Mouse (Mus musculus) embryonic fibroblast, embryonic 13.5 days (primary cell): Measurements from ENCODE around the gene Cutc. TPM values are rescaled to one million over a fixed set of nuclear protein-coding genes. Genes with fewer than 3 reads are reported as not detected.

Source experiments
- H3K27ac ChIP-seq: 2 replicates; pipeline ENCODE4 v1.5.1; 2012; ENCODE audit warnings: low read length, control low read depth, inconsistent platforms; ENCODE audit not compliant: insufficient read depth
- H3K4me1 ChIP-seq: 2 replicates; pipeline ENCODE4 v1.6.1; 2011; ENCODE audit warnings: low read length; ENCODE audit not compliant: control insufficient read depth, insufficient read depth
- H3K4me3 ChIP-seq: 2 replicates; pipeline ENCODE4 v1.5.1; 2011; ENCODE audit warnings: mild to moderate bottlenecking, control low read depth, low read length; ENCODE audit not compliant: insufficient read depth
- CTCF ChIP-seq: IDR thresholded peaks from 2 replicates; pipeline ENCODE4 v1.5.1; 2011; ENCODE audit warnings: mild to moderate bottlenecking, control low read depth, low read length, moderate library complexity, borderline replicate concordance; ENCODE audit not compliant: insufficient read depth
- POLR2A ChIP-seq: IDR thresholded peaks from 2 replicates; pipeline ENCODE4 v1.6.1; 2011; ENCODE audit warnings: low read depth, mild to moderate bottlenecking, control low read depth, low read length, moderate library complexity
- polyA plus RNA-seq: library from polyadenylated mRNA; stranded (reverse); fragments of >200 nt; gene quantifications from 2 replicates; pipeline ENCODE4 v1.2.4, GENCODE M21; 2011; ENCODE audit warnings: low read depth; ENCODE audit not compliant: missing spikeins, insufficient read length

The Cutc gene
- polyA plus RNA-seq, 1 experiment: 4.3 TPM

DNA sequence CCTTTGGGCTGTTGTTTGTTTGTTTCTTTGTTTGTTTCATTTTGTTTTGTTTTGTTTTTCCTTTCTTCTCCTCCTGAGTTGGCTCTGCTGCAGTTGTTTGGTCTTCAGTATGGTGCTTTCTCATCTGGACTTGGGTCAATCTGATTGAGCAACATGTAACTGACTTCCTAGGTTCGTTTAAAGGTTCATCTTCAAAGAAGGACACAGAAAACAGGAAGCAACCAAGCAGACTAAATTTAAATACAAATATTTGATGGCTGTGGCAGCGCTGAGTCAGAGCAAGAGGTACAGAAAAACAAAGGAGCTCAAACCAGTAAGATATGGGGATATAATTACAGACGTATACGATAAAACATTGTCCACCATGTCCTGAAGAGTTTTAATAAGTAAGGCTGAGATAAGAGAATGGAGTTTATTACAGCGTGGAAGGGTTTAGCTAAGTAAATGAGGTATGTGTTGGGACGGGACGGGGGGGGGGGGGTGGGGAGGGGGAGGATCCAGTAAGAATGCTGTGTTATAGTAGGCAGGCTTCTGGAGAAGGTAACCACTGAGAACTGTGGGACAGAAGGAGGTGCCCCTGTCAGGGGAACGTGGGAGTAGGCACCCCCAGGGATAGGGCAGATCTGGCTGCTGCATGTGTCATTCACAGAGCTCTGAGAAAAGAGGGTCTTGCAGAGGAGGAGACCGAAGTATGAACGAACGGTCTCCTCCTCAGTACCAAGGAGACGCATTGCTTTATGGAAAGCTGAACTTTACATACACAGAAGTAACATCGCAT lies 33.6 kb downstream of the Cutc start:
- Histone ChIP-seq H3K4me1 (no peaks in the 10 kb centered on the region), H3K4me3 (no peak overlapping the region), H3K27ac (no peak overlapping the region)
- TF ChIP-seq CTCF (no peak), POLR2A (no peak)

GRCm38 (mm10) chr19:43789817-43790216 lies 37.0 kb downstream of the Cutc start:
- no peak overlapping the region for H3K4me3 ChIP-seq
- TF ChIP-seq CTCF (no peak), POLR2A (no peak)

DNA sequence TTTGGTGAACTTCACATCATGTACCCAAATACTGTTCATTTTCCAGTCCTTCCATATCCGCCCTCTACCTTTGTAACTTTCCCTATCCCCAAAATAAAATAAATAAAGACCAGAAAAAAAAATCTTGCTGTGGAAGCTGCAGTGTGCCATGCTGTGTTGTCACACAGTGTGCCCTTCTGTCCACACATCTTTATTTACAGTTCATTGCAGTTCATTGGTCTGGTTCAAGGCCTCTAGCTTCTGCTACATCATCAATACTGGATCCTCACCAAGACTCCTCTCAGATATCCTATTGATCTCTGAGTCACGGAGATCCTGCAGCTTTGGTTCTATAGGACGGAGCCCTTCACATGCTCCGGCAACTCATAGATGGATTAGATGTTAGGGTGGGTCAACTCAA lies 39.7 kb downstream of the Cutc start:
- Histone ChIP-seq H3K4me3 (no peak overlapping the region), H3K27ac (no peak overlapping the region), H3K4me1 (no peaks in the 10 kb centered on the region)
- TF ChIP-seq CTCF (no peak), POLR2A (no peak)

More at GRCm38 (mm10) chr19:43789817-43790216, 37.0 kb downstream of the Cutc start:
- H3K27ac ChIP-seq: no peak overlapping the region
- no peaks in the 10 kb centered on the region for H3K4me1 ChIP-seq

DNA sequence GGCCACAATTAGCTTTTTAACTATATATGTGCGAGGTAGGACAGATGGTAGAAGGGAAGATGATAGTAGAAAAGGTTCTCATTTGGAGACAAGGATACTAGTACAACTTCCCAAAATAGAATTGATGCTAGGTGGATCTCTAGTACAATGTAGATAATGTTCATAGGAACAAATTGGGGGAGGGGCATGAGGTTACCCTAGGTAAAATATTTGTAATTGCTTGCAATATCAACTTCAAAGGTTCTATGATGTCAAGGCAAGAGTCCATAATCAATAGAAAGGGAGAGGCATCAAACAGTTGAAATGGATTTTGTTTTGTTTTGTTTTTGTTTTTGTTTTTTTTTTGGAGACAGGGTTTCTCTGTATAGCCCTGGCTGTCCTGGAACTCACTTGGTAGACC lies 41.2 kb downstream of the Cutc start:
- H3K4me3 ChIP-seq: no peak overlapping the region
- H3K27ac ChIP-seq: no peak overlapping the region
- H3K4me1 ChIP-seq: no peaks in the 10 kb centered on the region
- TF ChIP-seq CTCF (no peak), POLR2A (no peak)

GRCm38 (mm10) chr19:43795511-43795910 lies 42.7 kb downstream of the Cutc start:
- no peak overlapping the region for H3K27ac ChIP-seq
- no peak overlapping the region for H3K4me3 ChIP-seq
- TF ChIP-seq CTCF: no peak
- no peak for TF ChIP-seq POLR2A
- H3K4me1 ChIP-seq: no peaks in the 10 kb centered on the region

GRCm38 (mm10) chr19:43797216-43797615 lies 44.4 kb downstream of the Cutc start:
- H3K4me3 ChIP-seq: no peak overlapping the region
- no peak for TF ChIP-seq CTCF
- no peak for TF ChIP-seq POLR2A
- H3K27ac ChIP-seq: no peak overlapping the region
- no peaks in the 10 kb centered on the region for H3K4me1 ChIP-seq

DNA sequence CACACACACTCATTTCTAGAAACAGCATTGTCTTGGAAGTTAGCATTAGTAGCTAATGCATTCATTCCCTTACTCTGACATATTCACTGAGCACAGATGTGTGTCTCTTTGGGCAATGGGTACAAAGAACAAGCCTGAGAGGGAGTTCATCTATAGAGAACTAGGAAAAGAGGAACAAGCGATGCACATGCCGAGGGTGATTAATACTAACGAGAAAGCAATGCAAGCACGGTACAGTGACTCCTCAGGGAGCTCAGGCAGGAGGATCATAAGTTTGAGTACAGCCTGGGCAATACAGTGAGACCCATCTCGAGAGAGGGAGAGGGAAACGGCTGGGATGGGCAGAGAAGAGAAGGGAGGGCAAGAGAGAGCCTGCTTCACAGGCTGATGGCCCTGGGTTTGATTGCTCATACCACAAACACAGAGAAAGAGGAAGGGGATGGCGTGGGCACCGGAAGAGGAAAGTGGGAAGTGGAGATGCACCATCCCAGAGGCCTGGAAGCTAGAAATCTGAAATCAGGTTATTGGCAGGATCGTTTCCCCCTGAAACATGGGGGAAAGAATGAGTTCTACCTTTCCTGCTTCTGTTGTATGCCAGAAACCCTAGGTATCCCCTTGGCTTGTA lies 48.7 kb downstream of the Cutc start:
- no peaks in the 10 kb centered on the region for H3K4me1 ChIP-seq
- TF ChIP-seq CTCF (no peak), POLR2A (no peak)
- no peak overlapping the region for H3K27ac ChIP-seq
- H3K4me3 ChIP-seq: no peak overlapping the region

- TF ChIP-seq POLR2A (no peak), CTCF (no peak)
- Histone ChIP-seq H3K4me3 (no peak overlapping the region), H3K27ac (no peak overlapping the region), H3K4me1 (no peaks in the 10 kb centered on the region)
Observed at GRCm38 (mm10) chr19:43803866-43804265, 51.1 kb downstream of the Cutc start.

GRCm38 (mm10) chr19:43809331-43809730 lies 56.5 kb downstream of the Cutc start:
- Histone ChIP-seq H3K4me1 (no peaks in the 10 kb centered on the region), H3K4me3 (no peak overlapping the region), H3K27ac (no peak overlapping the region)
- TF ChIP-seq CTCF: no peak
- TF ChIP-seq POLR2A: no peak

DNA sequence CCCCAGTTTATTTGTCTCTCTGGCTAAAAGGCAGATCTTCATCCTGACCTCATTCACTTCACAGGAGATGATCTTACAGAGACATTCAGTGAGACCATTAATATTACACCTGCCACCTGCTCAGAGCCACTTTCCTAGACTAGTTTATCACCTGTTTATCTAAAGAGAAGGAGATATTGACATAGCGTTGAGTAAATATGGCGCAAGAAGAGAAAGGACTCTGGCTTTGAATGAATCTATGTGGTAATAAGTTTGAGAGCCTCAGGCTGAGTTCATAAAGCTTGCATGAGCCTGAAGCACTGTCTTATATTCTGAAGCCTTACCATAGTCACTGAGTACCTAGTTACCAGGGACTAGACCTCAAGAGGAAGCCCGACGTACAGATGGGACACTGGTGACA lies 58.6 kb downstream of the Cutc start:
- no peak for TF ChIP-seq CTCF
- TF ChIP-seq POLR2A: no peak
- Histone ChIP-seq H3K4me3 (no peak overlapping the region), H3K4me1 (no peaks in the 10 kb centered on the region), H3K27ac (no peak overlapping the region)
